Mouse (Mus musculus) T-helper 1 cell (primary cell): ENCODE measurements around the gene Bloc1s4.

Experiments used
- in situ Hi-C: fragments of 300-600 bp; cut with MboI, MseI; formaldehyde crosslinking; loops from one replicate; pipeline ENCODE4 v1.15.1; 2025; ENCODE audit warnings: high pct_unique_total_duplicates

Gene Bloc1s4

GRCm38 (mm10) chr5:36719601-36720000 lies 28.8 kb downstream of the Bloc1s4 start:
- in situ Hi-C loops: no loop called here

GRCm38 (mm10) chr5:36719135-36719534 lies 29.3 kb downstream of the Bloc1s4 start:
- in situ Hi-C loops: no loop called here

DNA sequence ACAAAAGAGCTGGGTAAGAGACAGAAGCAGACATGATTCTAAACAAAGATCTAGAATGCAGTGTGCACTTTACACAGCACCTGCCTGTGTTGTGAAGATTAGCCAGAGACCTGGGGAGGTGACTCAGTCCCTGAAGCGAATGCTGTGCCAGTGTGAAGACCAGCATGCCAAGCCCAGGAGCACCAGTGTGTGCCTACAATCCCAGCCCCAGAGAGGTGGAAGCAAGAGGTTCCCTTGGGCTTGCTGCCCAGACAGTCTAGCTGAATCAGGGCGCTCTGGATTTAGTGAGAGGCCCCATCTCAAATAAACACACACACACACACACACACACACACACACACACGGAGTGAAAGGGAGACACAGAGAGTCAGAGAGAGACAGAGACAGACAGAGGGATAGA lies 30.6 kb downstream of the Bloc1s4 start:
- in situ Hi-C loops: no loop called here

DNA sequence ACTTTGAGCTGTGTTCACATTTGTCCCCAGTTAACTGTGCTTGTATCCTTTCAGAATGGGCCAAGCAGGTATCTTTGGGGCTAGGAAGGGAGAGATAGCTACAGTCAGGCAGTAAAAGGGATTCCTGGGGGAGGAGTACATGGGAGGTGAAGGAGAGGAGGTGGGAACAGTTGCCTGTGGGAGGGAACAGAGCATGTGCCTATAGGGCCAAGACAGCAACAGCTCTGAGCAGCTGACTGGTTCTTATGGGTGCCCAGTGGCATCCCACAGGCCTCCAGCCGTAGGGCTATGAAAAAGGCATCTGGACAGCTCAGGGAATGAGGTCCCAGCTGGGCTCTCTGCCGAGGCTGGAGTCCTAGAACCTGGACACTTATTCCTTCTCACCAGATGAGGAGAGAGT lies 31.6 kb downstream of the Bloc1s4 start:
- in situ Hi-C loops: no loop called here

- in situ Hi-C loops: no loop called here
Measured at GRCm38 (mm10) chr5:36714832-36715231, 33.6 kb downstream of the Bloc1s4 start.

DNA sequence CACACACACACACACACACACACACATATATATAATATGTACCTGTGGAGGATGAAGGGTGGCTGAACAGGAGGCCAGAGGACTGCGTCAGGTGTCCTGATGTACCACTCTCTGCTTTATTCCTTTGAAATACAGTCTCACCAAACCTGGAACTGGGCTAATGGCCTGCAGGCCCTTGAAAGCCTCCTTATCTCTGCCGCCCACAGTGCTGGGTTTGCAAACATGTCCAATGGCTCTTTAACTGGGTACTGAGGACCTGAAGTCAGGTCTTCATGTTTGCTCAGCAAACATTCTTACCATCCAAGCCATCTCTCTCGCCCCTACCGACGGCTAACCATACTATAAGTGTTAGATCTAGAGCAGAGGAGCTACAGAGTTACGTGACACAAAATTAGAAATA lies 34.8 kb downstream of the Bloc1s4 start:
- in situ Hi-C loops: no loop called here

GRCm38 (mm10) chr5:36712553-36713534 lies 35.6 kb downstream of the Bloc1s4 start:
- in situ Hi-C loops: no loop called here

GRCm38 (mm10) chr5:36711863-36712262 lies 36.6 kb downstream of the Bloc1s4 start:
- in situ Hi-C loops: no loop called here

DNA sequence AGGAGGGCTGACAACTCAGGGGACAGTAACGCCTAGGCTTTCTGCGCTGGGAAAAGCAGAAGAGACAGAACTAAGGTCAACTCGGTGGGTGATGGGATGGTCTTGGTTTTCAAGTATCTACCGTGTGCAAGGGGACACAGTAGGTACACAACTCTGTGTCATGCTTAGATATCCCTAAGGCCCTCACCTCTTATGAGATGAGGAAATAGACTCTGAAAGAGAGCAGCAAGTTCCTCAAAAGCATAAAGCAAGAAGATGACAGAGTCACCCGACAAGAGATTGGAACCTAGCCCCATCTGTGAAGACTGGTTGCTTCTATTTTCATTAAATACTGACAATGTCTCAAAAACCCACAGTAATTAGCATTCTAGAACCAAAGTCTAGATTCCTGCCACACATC lies 42.7 kb downstream of the Bloc1s4 start:
- in situ Hi-C loops: no loop called here

DNA sequence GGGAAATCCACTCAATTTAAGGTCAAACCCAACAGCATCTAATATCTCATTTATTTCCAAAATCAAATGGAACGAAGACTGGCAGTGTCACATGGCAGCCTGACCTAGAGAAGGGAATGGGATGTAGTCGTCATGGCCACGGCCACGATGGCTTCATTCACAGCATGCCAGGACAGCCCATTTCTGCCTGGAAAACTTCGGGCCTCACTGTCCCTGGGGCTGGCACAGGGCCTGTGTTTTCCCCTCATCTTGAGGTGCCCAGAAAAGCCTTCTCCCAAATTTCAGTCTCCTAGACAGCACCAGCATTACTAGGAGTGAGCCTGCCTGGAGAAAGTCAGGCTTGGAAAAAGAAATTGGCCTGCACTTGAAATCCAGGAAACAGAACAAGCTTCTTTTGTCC lies 43.1 kb downstream of the Bloc1s4 start:
- in situ Hi-C loops: no loop called here

DNA sequence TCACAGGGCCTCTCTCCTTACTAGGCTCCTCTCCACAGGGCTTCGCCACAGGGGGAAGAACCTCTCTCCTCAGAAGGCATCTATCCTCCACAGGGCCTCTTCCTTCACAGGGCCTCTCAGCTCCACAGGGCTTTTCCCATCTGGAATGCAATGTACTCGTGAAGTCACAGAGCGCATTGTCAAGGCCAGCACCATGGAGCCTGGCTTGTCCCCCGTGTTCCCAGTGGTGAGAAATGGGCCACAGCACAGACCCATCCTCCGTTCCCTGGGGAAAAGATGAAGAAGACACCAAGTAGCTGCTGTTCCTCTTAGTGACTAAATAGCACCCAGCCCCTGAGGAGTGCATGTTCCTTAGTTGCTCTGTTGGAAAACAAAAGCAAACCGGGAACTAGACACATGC lies 43.8 kb downstream of the Bloc1s4 start:
- in situ Hi-C loops: no loop called here

DNA sequence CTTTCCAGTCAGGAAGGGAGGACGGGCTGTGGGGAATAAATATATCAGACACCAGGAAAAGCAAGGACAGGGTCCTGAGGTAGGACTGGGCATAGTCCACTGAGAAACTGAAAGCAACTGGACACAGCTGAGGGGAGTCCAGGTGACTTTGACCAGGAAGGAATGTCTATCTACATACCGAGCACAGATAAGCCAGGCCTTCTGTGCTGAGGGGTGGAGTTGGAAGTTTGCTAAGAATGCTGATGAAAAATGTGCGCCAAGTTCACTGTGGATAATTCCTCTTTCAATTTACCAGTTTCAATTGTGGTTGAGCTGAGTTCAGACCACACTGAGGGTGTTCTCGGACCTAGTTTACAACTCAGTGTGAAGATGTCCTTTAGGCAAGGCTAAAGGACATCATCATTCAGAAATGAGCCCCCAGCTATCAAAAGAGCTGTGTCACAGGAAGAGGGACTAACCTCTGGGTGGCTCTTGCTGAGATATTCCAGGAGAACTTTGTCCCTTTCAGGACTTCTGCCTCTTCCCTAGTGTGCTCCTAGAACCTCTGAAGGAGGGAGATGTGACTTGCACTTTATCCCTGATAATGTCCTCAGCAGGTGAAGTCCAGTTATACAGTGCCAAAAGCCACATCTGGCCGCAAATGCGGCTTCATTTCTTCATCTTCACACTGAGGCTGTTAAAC lies 47.4 kb downstream of the Bloc1s4 start:
- in situ Hi-C loops: no loop called here

DNA sequence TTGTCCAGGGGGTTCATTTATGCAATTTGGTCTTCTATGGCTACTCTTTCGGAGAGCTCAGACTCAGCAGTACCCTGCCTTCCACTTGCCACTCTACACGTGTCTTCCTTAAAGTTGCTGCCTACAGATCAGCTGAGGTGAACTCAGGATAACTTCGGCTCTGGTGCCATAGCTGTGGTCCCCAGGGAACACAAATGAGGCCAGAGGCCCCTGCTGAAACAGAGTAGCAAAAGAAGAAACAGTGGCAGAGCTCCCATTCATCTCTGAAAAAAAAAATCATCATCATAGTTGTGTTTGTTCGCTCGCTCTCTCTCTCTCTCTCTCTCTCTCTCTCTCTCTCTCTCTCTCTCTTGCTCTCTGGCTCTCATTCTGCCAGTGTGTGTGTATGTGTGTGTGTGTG lies 49.8 kb downstream of the Bloc1s4 start:
- in situ Hi-C loops: loop anchor here (10.0 kb wide), 1 partner anchor 114 kb away; no protein-coding TSS in a partner anchor

DNA sequence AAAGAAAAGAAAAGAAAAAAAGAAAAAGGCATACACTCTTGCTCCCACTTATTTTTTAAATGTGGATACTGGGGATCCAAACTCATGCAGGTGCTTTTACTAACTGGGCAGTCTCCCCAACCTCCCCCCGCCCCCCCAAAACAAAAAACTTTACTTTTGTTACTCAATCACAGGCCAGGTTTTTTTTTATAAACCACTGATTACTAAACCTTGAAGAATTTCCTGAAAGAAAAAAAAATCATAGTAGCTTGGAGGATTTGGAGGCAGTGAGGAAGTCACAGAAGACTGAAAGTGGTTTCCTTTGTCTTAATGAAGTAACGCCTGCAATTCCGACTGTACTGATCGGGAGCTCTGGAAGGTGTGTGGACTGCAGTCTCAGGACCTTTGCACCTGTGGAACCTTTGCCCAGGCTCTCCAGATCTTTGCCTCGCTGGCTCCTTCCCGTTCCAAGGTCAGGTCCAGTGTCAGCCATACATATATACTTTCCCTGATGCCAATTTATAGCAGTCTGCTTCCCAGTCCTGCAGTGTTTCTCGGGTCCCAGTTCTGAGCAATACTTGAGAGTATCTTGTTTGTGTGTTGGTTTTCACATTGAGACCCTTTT lies 50.3 kb downstream of the Bloc1s4 start:
- in situ Hi-C loops: loop anchor here (10.0 kb wide), 1 partner anchor 113 kb away; no protein-coding TSS in a partner anchor
